Mouse (Mus musculus): ENCODE measurements around the gene Alox12b.

DNA sequence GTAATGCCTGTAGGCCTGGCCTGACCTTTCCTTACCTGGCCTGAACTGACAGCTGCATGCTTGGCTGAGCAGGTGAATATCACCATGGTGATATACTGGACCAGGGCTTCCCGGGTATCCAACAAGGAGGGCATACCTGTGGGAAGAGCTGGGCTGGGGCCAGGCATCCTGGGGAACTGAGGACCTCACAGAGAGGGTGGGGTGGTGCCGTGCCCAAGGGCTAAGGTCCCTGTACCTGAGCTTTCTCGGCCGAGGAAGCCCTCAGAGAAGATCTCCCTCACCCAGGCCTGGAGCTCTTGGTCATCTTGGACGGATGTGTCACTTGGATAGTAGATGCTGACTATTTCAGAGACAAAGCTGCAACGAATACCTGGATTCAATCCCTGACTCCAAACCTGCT lies 29.1 kb downstream of the Alox12b start:
- TF ChIP-seq CTCF (IDR thresholded peaks at IDR 0.05; ENCODE audit: insufficient read depth, low read length), result no peak
- no peak for TF ChIP-seq POLR2A (IDR thresholded peaks at IDR 0.05; ENCODE audit: borderline replicate concordance, extremely low read depth, low read depth, low read length)
